Mouse (Mus musculus): ENCODE data around the gene Mapkap1. TPM values are rescaled to one million over a fixed set of nuclear protein-coding genes. Genes with fewer than 3 reads are reported as not detected.

Mapkap1 gene
- polyA plus RNA-seq, 2 experiments = 14.9 to 25.5 TPM

GRCm38 (mm10) chr2:34468559-34469141, 62.1 kb downstream of the Mapkap1 start:
- no peak overlapping the region for H3K4me2 ChIP-seq (ENCODE audit: low read depth)
- H3K4me3 ChIP-seq (ENCODE audit: insufficient read depth in 1 of 2, low read depth in 2 of 2, low read length in 2 of 2) = no peak overlapping the region
- H3K27ac ChIP-seq = no peak overlapping the region
- no peak overlapping the region for H3K9ac ChIP-seq (replicated peaks)
- H3K36me3 ChIP-seq (replicated peaks; ENCODE audit: control insufficient read depth, insufficient read depth, low read depth) = no peaks in the 10 kb centered on the region
- no peaks in the 10 kb centered on the region for H3K9me3 ChIP-seq (ENCODE audit: control insufficient read depth, low read length)
- TF ChIP-seq EP300 (IDR thresholded peaks at IDR 0.05; ENCODE audit: low read depth) = no peak
- TF ChIP-seq CTCF (IDR thresholded peaks at IDR 0.05; ENCODE audit: low read depth) = no peak
- ATAC-seq (ENCODE audit: insufficient read depth) = no peak
- H3K27me3 ChIP-seq (ENCODE audit: control insufficient read depth, insufficient read depth, low read length) = no peaks in the 10 kb centered on the region
- 59% methylated on average over 7 of the region's 7 CpGs for WGBS (ENCODE audit: insufficient replicate concordance)
- no peak for DNase-seq (ENCODE audit: low read depth in 3 of 3, low spot score in 3 of 3)
- H3K4me1 ChIP-seq (replicated peaks; ENCODE audit: control insufficient read depth in 2 of 2, insufficient read depth in 2 of 2, low read length in 1 of 2) = peaks cover 0 to 2% of the 10 kb centered on the region in 2 experiments; a peak in 1 of 4 replicates

- WGBS (ENCODE audit: insufficient replicate concordance) = 76% methylated on average over 5 of the region's 5 CpGs
- TF ChIP-seq EP300 (IDR thresholded peaks at IDR 0.05; ENCODE audit: low read depth) = no peak
- no peak for TF ChIP-seq CTCF (IDR thresholded peaks at IDR 0.05; ENCODE audit: low read depth)
- H3K9me3 ChIP-seq (ENCODE audit: control insufficient read depth, low read length) = no peaks in the 10 kb centered on the region
- H3K4me2 ChIP-seq (ENCODE audit: low read depth) = no peak overlapping the region
- no peak overlapping the region for H3K9ac ChIP-seq (replicated peaks)
- H3K4me1 ChIP-seq (replicated peaks; ENCODE audit: control insufficient read depth in 2 of 2, insufficient read depth in 2 of 2, low read length in 1 of 2) = peaks cover 0 to 2% of the 10 kb centered on the region in 2 experiments; a peak in 1 of 4 replicates
- no peaks in the 10 kb centered on the region for H3K27me3 ChIP-seq (ENCODE audit: control insufficient read depth, insufficient read depth, low read length)
- H3K36me3 ChIP-seq (replicated peaks; ENCODE audit: control insufficient read depth, insufficient read depth, low read depth) = no peaks in the 10 kb centered on the region
- H3K27ac ChIP-seq = no peak overlapping the region
- ATAC-seq (ENCODE audit: insufficient read depth) (no peak), DNase-seq (ENCODE audit: low read depth in 3 of 3, low spot score in 3 of 3) (no peak)
- H3K4me3 ChIP-seq (ENCODE audit: insufficient read depth in 1 of 2, low read depth in 2 of 2, low read length in 2 of 2) = no peak overlapping the region
Measured at GRCm38 (mm10) chr2:34469324-34469723, 62.8 kb downstream of the Mapkap1 start.

GRCm38 (mm10) chr2:34473775-34474174, 67.2 kb downstream of the Mapkap1 start:
- Histone ChIP-seq H3K9ac (replicated peaks) (no peak overlapping the region), H3K4me2 (ENCODE audit: low read depth) (no peak overlapping the region), H3K27ac (no peak overlapping the region), H3K4me3 (ENCODE audit: insufficient read depth in 1 of 2, low read depth in 2 of 2, low read length in 2 of 2) (no peak overlapping the region), H3K36me3 (replicated peaks; ENCODE audit: control insufficient read depth, insufficient read depth, low read depth) (no peaks in the 10 kb centered on the region), H3K4me1 (replicated peaks; ENCODE audit: control insufficient read depth in 2 of 2, insufficient read depth in 2 of 2, low read length in 1 of 2) (peaks cover 0 to 1% of the 10 kb centered on the region in 2 experiments; a peak in 1 of 4 replicates), H3K9me3 (ENCODE audit: control insufficient read depth, low read length) (no peaks in the 10 kb centered on the region), H3K27me3 (ENCODE audit: control insufficient read depth, insufficient read depth, low read length) (no peaks in the 10 kb centered on the region)
- TF ChIP-seq EP300 (IDR thresholded peaks at IDR 0.05; ENCODE audit: low read depth) = no peak
- TF ChIP-seq CTCF (IDR thresholded peaks at IDR 0.05; ENCODE audit: low read depth) = no peak
- WGBS (ENCODE audit: insufficient replicate concordance) = 66% methylated on average over 3 of the region's 3 CpGs
- ATAC-seq (ENCODE audit: insufficient read depth) (no peak), DNase-seq (ENCODE audit: low read depth in 3 of 3, low spot score in 3 of 3) (no peak)

- Histone ChIP-seq H3K9me3 (ENCODE audit: control insufficient read depth, low read length) (no peaks in the 10 kb centered on the region), H3K4me1 (replicated peaks; ENCODE audit: control insufficient read depth in 2 of 2, insufficient read depth in 2 of 2, low read length in 1 of 2) (no peaks in the 10 kb centered on the region), H3K4me3 (ENCODE audit: insufficient read depth in 1 of 2, low read depth in 2 of 2, low read length in 2 of 2) (no peak overlapping the region), H3K36me3 (replicated peaks; ENCODE audit: control insufficient read depth, insufficient read depth, low read depth) (no peaks in the 10 kb centered on the region), H3K27me3 (ENCODE audit: control insufficient read depth, insufficient read depth, low read length) (no peaks in the 10 kb centered on the region), H3K4me2 (ENCODE audit: low read depth) (no peak overlapping the region), H3K27ac (no peak overlapping the region), H3K9ac (replicated peaks) (no peak overlapping the region)
- WGBS (ENCODE audit: insufficient replicate concordance) = 78% methylated on average over 4 of the region's 4 CpGs
- DNase-seq (ENCODE audit: low read depth in 3 of 3, low spot score in 3 of 3) = no peak
- TF ChIP-seq EP300 (IDR thresholded peaks at IDR 0.05; ENCODE audit: low read depth) (no peak), CTCF (IDR thresholded peaks at IDR 0.05; ENCODE audit: low read depth) (no peak)
- no peak for ATAC-seq (ENCODE audit: insufficient read depth)
Measured at GRCm38 (mm10) chr2:34481401-34481800, 74.8 kb downstream of the Mapkap1 start.

- Histone ChIP-seq H3K4me1 (replicated peaks; ENCODE audit: control insufficient read depth in 2 of 2, insufficient read depth in 2 of 2, low read length in 1 of 2) (no peaks in the 10 kb centered on the region), H3K4me2 (ENCODE audit: low read depth) (no peak overlapping the region), H3K27ac (no peak overlapping the region), H3K4me3 (ENCODE audit: insufficient read depth in 1 of 2, low read depth in 2 of 2, low read length in 2 of 2) (no peak overlapping the region), H3K36me3 (replicated peaks; ENCODE audit: control insufficient read depth, insufficient read depth, low read depth) (no peaks in the 10 kb centered on the region), H3K9ac (replicated peaks) (no peak overlapping the region), H3K9me3 (ENCODE audit: control insufficient read depth, low read length) (no peaks in the 10 kb centered on the region), H3K27me3 (ENCODE audit: control insufficient read depth, insufficient read depth, low read length) (no peaks in the 10 kb centered on the region)
- WGBS (ENCODE audit: insufficient replicate concordance) = 53% methylated on average over 3 of the region's 3 CpGs
- DNase-seq (ENCODE audit: low read depth in 3 of 3, low spot score in 3 of 3) (no peak), ATAC-seq (ENCODE audit: insufficient read depth) (no peak)
- no peak for TF ChIP-seq CTCF (IDR thresholded peaks at IDR 0.05; ENCODE audit: low read depth)
- TF ChIP-seq EP300 (IDR thresholded peaks at IDR 0.05; ENCODE audit: low read depth) = no peak
Measured at GRCm38 (mm10) chr2:34482102-34482501, 75.5 kb downstream of the Mapkap1 start.

Measured in liver, embryonic 14.5 days (tissue).